Mouse (Mus musculus) embryonic facial prominence, embryonic 11.5 days (tissue): ENCODE measurements at regions not wholly inside any gene's neighbourhood (a gene's known extent, or its start where the extent isn't known, plus 50 kb on each side); places are given as distances from the start of the nearest gene placed in this dataset.

ENCODE experiments used
- ATAC-seq: fragments of 200-750 bp; cut with Nextera tagmentation; replicated peaks from 2 replicates; pipeline ENCODE4 v1.8.0; 2017; ENCODE audit warnings: low read depth; ENCODE audit not compliant: insufficient number of reproducible peaks, low FRiP score, low TSS enrichment
- DNase-seq: peaks from one replicate; pipeline ENCODE4 v3.0.0-alpha.2; 2015; ENCODE audit warnings: low spot score
- H3K27ac ChIP-seq: fragments of 300-500 bp; sonication (generic); replicated peaks from 2 replicates; pipeline ENCODE4 v1.5.1; 2014; ENCODE audit warnings: mild to moderate bottlenecking, low read depth, low read length, control low read depth
- H3K27me3 ChIP-seq: fragments of 300-500 bp; sonication (generic); 2 replicates; pipeline ENCODE4 v1.6.1; 2014; ENCODE audit warnings: mild to moderate bottlenecking, low read length, moderate library complexity, mixed read lengths; ENCODE audit not compliant: control insufficient read depth, insufficient read depth
- H3K36me3 ChIP-seq: fragments of 300-500 bp; sonication (generic); replicated peaks from 2 replicates; pipeline ENCODE4 v1.6.1; 2014; ENCODE audit warnings: low read depth, mild to moderate bottlenecking, low read length, moderate library complexity, mixed read lengths; ENCODE audit not compliant: control insufficient read depth, insufficient read depth
- H3K4me1 ChIP-seq: fragments of 300-500 bp; sonication (generic); 2 replicates; pipeline ENCODE4 v1.6.1; 2014; ENCODE audit warnings: low read length, mixed read lengths; ENCODE audit not compliant: control insufficient read depth, insufficient read depth
- H3K4me2 ChIP-seq: fragments of 300-500 bp; sonication (generic); 2 replicates; pipeline ENCODE4 v1.6.1; 2014; ENCODE audit warnings: low read depth, mild to moderate bottlenecking, control low read depth, low read length, moderate library complexity
- H3K4me3 ChIP-seq: fragments of 300-500 bp; sonication (generic); 2 replicates; pipeline ENCODE4 v1.5.1; 2014; ENCODE audit warnings: low read depth, low read length, control low read depth
- H3K9ac ChIP-seq: fragments of 300-500 bp; sonication (generic); replicated peaks from 2 replicates; pipeline ENCODE4 v1.6.1; 2014; ENCODE audit warnings: mild to moderate bottlenecking, control low read depth, low read length
- H3K9me3 ChIP-seq: fragments of 300-500 bp; sonication (generic); replicated peaks from 2 replicates; pipeline ENCODE4 v1.6.1; 2016; ENCODE audit warnings: mild to moderate bottlenecking, low read length, inconsistent platforms, mixed read lengths; ENCODE audit not compliant: control insufficient read depth
- WGBS: fragments of 180-500 bp; shearing (Covaris S2); extraction: QIAGEN DNeasy Blood & Tissue Kit; methylation state at CpG from one replicate; pipeline ENCODE4 v1.1.7; 2014; 5-methylcytosine and 5-hydroxymethylcytosine counted together

- 47% methylated on average over 4 of the region's 4 CpGs for WGBS
- ATAC-seq, result no peak
- peaks cover 5% of the 10 kb centered on the region for H3K27me3 ChIP-seq
- no peak overlapping the region for H3K4me3 ChIP-seq
- H3K9ac ChIP-seq, result no peak overlapping the region
- H3K4me1 ChIP-seq, result peaks cover 2% of the 10 kb centered on the region; the same call in 1 of the 2 replicates
- no peak overlapping the region for H3K4me2 ChIP-seq
- no peak overlapping the region for H3K27ac ChIP-seq
- no peak for DNase-seq
- no peaks in the 10 kb centered on the region for H3K36me3 ChIP-seq
- H3K9me3 ChIP-seq, result no peaks in the 10 kb centered on the region
Measured at GRCm38 (mm10) chr5:136626142-136626771, 59.0 kb upstream of the Cux1 start.

- Histone ChIP-seq H3K4me3 (no peak overlapping the region), H3K4me2 (no peak overlapping the region), H3K9me3 (no peaks in the 10 kb centered on the region), H3K4me1 (peaks cover 2% of the 10 kb centered on the region; the same call in 1 of the 2 replicates), H3K9ac (no peak overlapping the region), H3K27ac (no peak overlapping the region), H3K36me3 (no peaks in the 10 kb centered on the region), H3K27me3 (peaks cover 4% of the 10 kb centered on the region)
- 80% methylated on average over 2 of the region's 2 CpGs for WGBS
- no peak for DNase-seq
- ATAC-seq, result no peak
Measured at GRCm38 (mm10) chr5:136626891-136627290, 59.6 kb upstream of the Cux1 start.

DNA sequence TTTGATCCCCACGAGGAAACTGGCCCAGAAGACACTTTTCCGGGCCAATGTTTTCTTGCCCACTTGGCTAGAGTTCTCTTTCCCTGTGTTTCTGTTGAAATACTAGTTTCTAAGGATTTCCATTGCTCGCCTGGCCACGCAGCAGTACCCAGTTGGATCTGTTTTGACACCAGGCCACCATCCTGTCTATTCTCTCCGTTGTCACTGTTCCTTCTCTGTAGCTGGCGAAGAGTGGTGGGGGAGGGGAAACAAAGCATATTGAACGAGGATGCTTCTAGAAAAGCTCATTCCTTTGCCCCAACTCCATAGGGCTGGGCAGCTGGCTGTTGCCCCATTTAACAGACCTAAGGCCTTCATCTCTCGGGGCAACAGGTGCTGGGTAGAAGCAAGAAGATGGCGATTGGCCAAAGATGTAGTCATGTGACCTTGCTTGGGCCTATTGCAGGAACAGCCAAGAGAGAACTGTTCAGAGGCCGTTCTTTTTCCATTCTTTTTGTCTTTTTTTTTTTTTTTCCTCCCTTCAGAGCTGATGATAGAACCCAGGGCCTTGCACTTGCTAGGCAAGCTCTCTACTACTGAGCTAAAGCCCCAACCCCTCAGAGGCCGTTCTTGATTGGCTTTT, 60.5 kb upstream of the Cux1 start:
- Histone ChIP-seq H3K27me3 (peaks cover 4% of the 10 kb centered on the region), H3K36me3 (no peaks in the 10 kb centered on the region), H3K4me2 (no peak overlapping the region), H3K27ac (no peak overlapping the region), H3K9ac (no peak overlapping the region), H3K4me3 (no peak overlapping the region), H3K4me1 (peaks cover 1% of the 10 kb centered on the region; the same call in 1 of the 2 replicates), H3K9me3 (no peaks in the 10 kb centered on the region)
- WGBS, result 79% methylated on average over 11 of the region's 11 CpGs
- no peak for DNase-seq
- ATAC-seq, result no peak

DNA sequence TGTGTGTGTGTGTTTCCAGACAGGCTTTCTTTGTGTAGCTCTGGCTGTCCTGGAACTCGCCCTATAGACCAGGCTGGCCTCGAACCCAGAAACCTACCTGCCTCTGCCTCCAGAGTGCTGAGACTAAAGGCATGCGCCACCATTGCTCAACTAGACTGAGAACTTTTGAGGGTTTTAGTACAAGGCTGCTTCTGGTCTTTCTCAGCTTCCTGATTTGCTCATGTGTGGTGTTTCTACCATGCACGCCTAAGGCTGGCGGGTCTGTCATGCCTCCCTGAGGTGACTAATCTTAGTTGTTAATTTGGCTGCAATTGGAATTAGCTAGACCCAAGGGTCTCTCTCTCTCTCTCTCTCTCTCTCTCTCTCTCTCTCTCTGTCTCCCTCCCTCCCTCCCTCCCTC, 61.2 kb upstream of the Cux1 start:
- no peak for ATAC-seq
- Histone ChIP-seq H3K36me3 (no peaks in the 10 kb centered on the region), H3K4me1 (no peaks in the 10 kb centered on the region), H3K27me3 (peaks cover 4% of the 10 kb centered on the region), H3K9ac (no peak overlapping the region), H3K27ac (no peak overlapping the region), H3K4me2 (no peak overlapping the region), H3K9me3 (no peaks in the 10 kb centered on the region), H3K4me3 (no peak overlapping the region)
- no peak for DNase-seq
- 91% methylated on average over 5 of the region's 5 CpGs for WGBS

DNA sequence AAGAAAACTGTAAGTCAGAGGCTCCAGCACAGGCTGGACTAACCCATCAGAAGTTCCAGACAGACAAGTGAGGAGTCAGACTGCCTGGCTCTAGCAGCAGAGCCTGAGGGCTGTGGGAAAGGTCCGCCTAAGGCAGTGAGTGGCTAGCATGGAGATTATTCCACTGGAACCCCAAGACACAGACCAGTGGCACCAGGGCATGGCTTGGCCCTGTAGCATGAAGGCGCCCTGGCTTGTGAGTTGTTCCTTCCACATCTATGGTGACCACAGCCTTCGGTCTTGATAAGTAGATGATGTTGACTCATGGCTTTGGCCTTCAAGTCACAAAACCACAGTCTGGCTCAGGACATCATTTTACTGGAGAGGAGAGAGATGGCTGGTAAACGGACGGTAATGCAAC, 60.7 kb upstream of the Myl10 start:
- H3K4me2 ChIP-seq, result no peak overlapping the region
- H3K9ac ChIP-seq, result no peak overlapping the region
- H3K27me3 ChIP-seq, result no peaks in the 10 kb centered on the region; the same call in 1 of the 2 replicates
- no peak for DNase-seq
- H3K27ac ChIP-seq, result no peak overlapping the region
- no peaks in the 10 kb centered on the region for H3K9me3 ChIP-seq
- 88% methylated on average over 5 of the region's 5 CpGs for WGBS
- no peak for ATAC-seq
- no peak overlapping the region for H3K4me3 ChIP-seq
- no peaks in the 10 kb centered on the region for H3K36me3 ChIP-seq
- H3K4me1 ChIP-seq, result no peaks in the 10 kb centered on the region

DNA sequence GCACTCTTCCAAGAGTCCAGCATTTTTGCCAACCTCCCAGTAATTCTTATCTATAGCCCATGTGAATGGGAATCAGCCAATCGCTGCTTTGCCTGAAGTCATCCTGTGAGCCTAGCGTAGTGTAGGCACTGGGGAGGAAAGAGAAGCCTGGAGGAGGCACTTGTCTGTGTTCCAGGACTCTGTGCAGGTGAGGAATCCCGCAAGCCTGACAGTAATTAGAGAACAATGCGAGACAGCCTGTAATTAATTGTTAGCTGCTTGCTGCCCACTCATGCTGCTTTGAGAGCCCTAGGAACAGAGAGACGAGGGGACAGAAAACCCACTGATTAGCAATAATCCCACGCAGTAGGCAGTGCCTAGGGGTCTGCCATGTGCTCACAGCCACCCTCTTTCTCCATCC, 59.0 kb upstream of the Myl10 start:
- ATAC-seq, result no peak
- Histone ChIP-seq H3K27me3 (no peaks in the 10 kb centered on the region), H3K36me3 (no peaks in the 10 kb centered on the region), H3K27ac (no peak overlapping the region), H3K4me3 (no peak overlapping the region), H3K4me1 (no peaks in the 10 kb centered on the region), H3K4me2 (no peak overlapping the region), H3K9me3 (no peaks in the 10 kb centered on the region), H3K9ac (no peak overlapping the region)
- WGBS, result 65% methylated on average over 6 of the region's 6 CpGs
- DNase-seq, result no peak

DNA sequence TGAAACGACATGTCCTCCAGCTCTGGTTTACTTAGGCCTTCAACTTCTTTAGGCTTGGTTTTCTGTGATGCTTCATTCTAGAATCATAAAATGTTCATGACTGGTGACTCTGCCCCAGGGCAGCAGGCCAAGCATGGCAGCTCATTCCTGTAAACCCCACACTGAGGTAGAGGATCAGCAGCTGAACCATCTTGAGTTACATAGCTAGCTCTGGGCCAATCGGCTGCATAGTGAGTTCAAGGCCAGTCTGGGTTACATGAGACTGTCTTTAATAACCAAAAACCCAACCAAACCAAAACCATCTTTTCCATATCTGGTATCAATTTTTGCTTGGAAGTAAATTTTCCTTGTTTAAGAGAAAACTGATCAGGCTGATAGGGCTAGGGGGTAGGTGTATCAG, 57.8 kb upstream of the Myl10 start:
- Histone ChIP-seq H3K4me2 (no peak overlapping the region), H3K36me3 (no peaks in the 10 kb centered on the region), H3K4me1 (no peaks in the 10 kb centered on the region), H3K9ac (no peak overlapping the region), H3K9me3 (no peaks in the 10 kb centered on the region), H3K27ac (no peak overlapping the region), H3K4me3 (no peak overlapping the region), H3K27me3 (no peaks in the 10 kb centered on the region)
- 78% methylated on average over 2 of the region's 2 CpGs for WGBS
- no peak for ATAC-seq
- no peak for DNase-seq

GRCm38 (mm10) chr5:136636476-136636875, 56.5 kb upstream of the Myl10 start:
- DNase-seq (no peak), ATAC-seq (no peak)
- Histone ChIP-seq H3K36me3 (no peaks in the 10 kb centered on the region), H3K9me3 (no peaks in the 10 kb centered on the region), H3K4me1 (no peaks in the 10 kb centered on the region), H3K27ac (no peak overlapping the region), H3K27me3 (no peaks in the 10 kb centered on the region), H3K4me3 (no peak overlapping the region), H3K4me2 (no peak overlapping the region), H3K9ac (no peak overlapping the region)
- WGBS, result 55% methylated on average over 1 of the region's 1 CpGs
